Mouse (Mus musculus): Measurements from ENCODE around the gene Bmyc. TPM values are rescaled to one million over a fixed set of nuclear protein-coding genes. Genes with fewer than 3 reads are reported as not detected.
A peak's percentile ranks its signal among the peaks of the same experiment; 100 is the strongest.

The Bmyc gene
- polyA plus RNA-seq, 1 experiment from 2014 or later, result 94.6 TPM

- no peak for TF ChIP-seq CTCF (IDR thresholded peaks at IDR 0.05; ENCODE audit: low read depth)
- H3K4me3 ChIP-seq (replicated peaks; ENCODE audit: low read depth, low read length), result no peak overlapping the region
- no peaks in the 10 kb centered on the region for H3K4me1 ChIP-seq (replicated peaks; ENCODE audit: insufficient read depth, low read length)
- ATAC-seq (replicated peaks; ENCODE audit: low FRiP score, low read depth) (no peak), DNase-seq (ENCODE audit: low spot score) (no peak)
- no peaks in the 10 kb centered on the region for H3K9me3 ChIP-seq (replicated peaks; ENCODE audit: low read length)
- no peak overlapping the region for H3K27ac ChIP-seq
- H3K36me3 ChIP-seq (ENCODE audit: insufficient read depth, low read length), result no peaks in the 10 kb centered on the region
- H3K4me2 ChIP-seq (ENCODE audit: low read length), result no peak overlapping the region
- no peak overlapping the region for H3K9ac ChIP-seq (ENCODE audit: low read depth, low read length)
- 74% methylated on average over 5 of the region's 5 CpGs for WGBS
- H3K27me3 ChIP-seq (ENCODE audit: insufficient read depth, low read length), result no peaks in the 10 kb centered on the region
Observed at GRCm38 (mm10) chr2:25664125-25664524, 42.4 kb upstream of the Bmyc start.

- Histone ChIP-seq H3K4me3 (replicated peaks; ENCODE audit: low read depth, low read length) (no peak overlapping the region), H3K4me2 (ENCODE audit: low read length) (no peak overlapping the region), H3K4me1 (replicated peaks; ENCODE audit: insufficient read depth, low read length) (no peaks in the 10 kb centered on the region), H3K36me3 (ENCODE audit: insufficient read depth, low read length) (no peaks in the 10 kb centered on the region), H3K9ac (ENCODE audit: low read depth, low read length) (no peak overlapping the region), H3K27ac (no peak overlapping the region), H3K9me3 (replicated peaks; ENCODE audit: low read length) (no peaks in the 10 kb centered on the region), H3K27me3 (ENCODE audit: insufficient read depth, low read length) (no peaks in the 10 kb centered on the region)
- 67% methylated on average over 1 of the region's 1 CpGs for WGBS
- TF ChIP-seq CTCF (IDR thresholded peaks at IDR 0.05; ENCODE audit: low read depth), result no peak
- no peak for ATAC-seq (replicated peaks; ENCODE audit: low FRiP score, low read depth)
- DNase-seq (ENCODE audit: low spot score), result no peak
Observed at GRCm38 (mm10) chr2:25666516-25666915, 40.0 kb upstream of the Bmyc start.

GRCm38 (mm10) chr2:25676486-25676885 lies 30.1 kb upstream of the Bmyc start, which contains the start of gene Lcn6:
TSS of gene Lcn6 (plus strand) at chr2:25676786.
- ATAC-seq (replicated peaks; ENCODE audit: low FRiP score, low read depth) (no peak), DNase-seq (ENCODE audit: low spot score) (no peak)
- Histone ChIP-seq H3K9ac (ENCODE audit: low read depth, low read length) (no peak within 1 kb of the TSS), H3K4me1 (replicated peaks; ENCODE audit: insufficient read depth, low read length) (no peaks in the 10 kb centered on the region), H3K4me3 (replicated peaks; ENCODE audit: low read depth, low read length) (no peak within 1 kb of the TSS), H3K36me3 (ENCODE audit: insufficient read depth, low read length) (no peaks in the 10 kb centered on the region), H3K27me3 (ENCODE audit: insufficient read depth, low read length) (no peaks in the 10 kb centered on the region), H3K4me2 (ENCODE audit: low read length) (no peak within 1 kb of the TSS), H3K9me3 (replicated peaks; ENCODE audit: low read length) (no peaks in the 10 kb centered on the region), H3K27ac (no peak within 1 kb of the TSS)
- no peak for TF ChIP-seq CTCF (IDR thresholded peaks at IDR 0.05; ENCODE audit: low read depth)
- 93% methylated on average over 3 of the region's 3 CpGs for WGBS

- H3K4me1 ChIP-seq (replicated peaks; ENCODE audit: insufficient read depth, low read length), result no peaks in the 10 kb centered on the region
- DNase-seq (ENCODE audit: low spot score), result no peak
- H3K36me3 ChIP-seq (ENCODE audit: insufficient read depth, low read length), result no peaks in the 10 kb centered on the region
- no peaks in the 10 kb centered on the region for H3K27me3 ChIP-seq (ENCODE audit: insufficient read depth, low read length)
- no peak for TF ChIP-seq CTCF (IDR thresholded peaks at IDR 0.05; ENCODE audit: low read depth)
- no peak overlapping the region for H3K9ac ChIP-seq (ENCODE audit: low read depth, low read length)
- no peak overlapping the region for H3K4me2 ChIP-seq (ENCODE audit: low read length)
- H3K4me3 ChIP-seq (replicated peaks; ENCODE audit: low read depth, low read length), result no peak overlapping the region
- H3K9me3 ChIP-seq (replicated peaks; ENCODE audit: low read length), result no peaks in the 10 kb centered on the region
- no peak overlapping the region for H3K27ac ChIP-seq
- 76% methylated on average over 6 of the region's 6 CpGs for WGBS
- no peak for ATAC-seq (replicated peaks; ENCODE audit: low FRiP score, low read depth)
Observed at GRCm38 (mm10) chr2:25679559-25679958, 27.0 kb upstream of the Bmyc start.

- no peak within 1 kb of the TSS for H3K27ac ChIP-seq
- no peaks in the 10 kb centered on the region for H3K36me3 ChIP-seq (ENCODE audit: insufficient read depth, low read length)
- ATAC-seq (replicated peaks; ENCODE audit: low FRiP score, low read depth) (no peak), DNase-seq (ENCODE audit: low spot score) (no peak)
- H3K4me1 ChIP-seq (replicated peaks; ENCODE audit: insufficient read depth, low read length), result no peaks in the 10 kb centered on the region
- TF ChIP-seq CTCF (IDR thresholded peaks at IDR 0.05; ENCODE audit: low read depth), result no peak
- H3K27me3 ChIP-seq (ENCODE audit: insufficient read depth, low read length), result no peaks in the 10 kb centered on the region
- H3K4me3 ChIP-seq (replicated peaks; ENCODE audit: low read depth, low read length), result no peak within 1 kb of the TSS
- no peak within 1 kb of the TSS for H3K4me2 ChIP-seq (ENCODE audit: low read length)
- H3K9ac ChIP-seq (ENCODE audit: low read depth, low read length), result no peak within 1 kb of the TSS
- WGBS, result 78% methylated on average over 2 of the region's 2 CpGs
- no peaks in the 10 kb centered on the region for H3K9me3 ChIP-seq (replicated peaks; ENCODE audit: low read length)
Observed at GRCm38 (mm10) chr2:25682426-25682825, 24.1 kb upstream of the Bmyc start, which contains the start of gene Lcn10. TSS of gene Lcn10 (plus strand) at chr2:25682726.

- no peak for ATAC-seq (replicated peaks; ENCODE audit: low FRiP score, low read depth)
- no peak for DNase-seq (ENCODE audit: low spot score)
- TF ChIP-seq CTCF (IDR thresholded peaks at IDR 0.05; ENCODE audit: low read depth), result no peak; the same call in 1 of the 2 replicates
- WGBS, result 74% methylated on average over 4 of the region's 4 CpGs
- H3K4me3 ChIP-seq (replicated peaks; ENCODE audit: low read depth, low read length), result no peak overlapping the region
- no peaks in the 10 kb centered on the region for H3K9me3 ChIP-seq (replicated peaks; ENCODE audit: low read length)
- H3K9ac ChIP-seq (ENCODE audit: low read depth, low read length), result no peak overlapping the region
- H3K27me3 ChIP-seq (ENCODE audit: insufficient read depth, low read length), result no peaks in the 10 kb centered on the region
- H3K4me2 ChIP-seq (ENCODE audit: low read length), result no peak overlapping the region
- H3K27ac ChIP-seq, result no peak overlapping the region
- H3K36me3 ChIP-seq (ENCODE audit: insufficient read depth, low read length), result no peaks in the 10 kb centered on the region
- H3K4me1 ChIP-seq (replicated peaks; ENCODE audit: insufficient read depth, low read length), result no peaks in the 10 kb centered on the region
Observed at GRCm38 (mm10) chr2:25686941-25687340, 19.6 kb upstream of the Bmyc start.

- H3K4me2 ChIP-seq (ENCODE audit: low read length), result no peak overlapping the region
- no peaks in the 10 kb centered on the region for H3K27me3 ChIP-seq (ENCODE audit: insufficient read depth, low read length)
- DNase-seq (ENCODE audit: low spot score), result peak; percentile 76
- no peak overlapping the region for H3K4me3 ChIP-seq (replicated peaks; ENCODE audit: low read depth, low read length)
- no peak overlapping the region for H3K27ac ChIP-seq
- H3K4me1 ChIP-seq (replicated peaks; ENCODE audit: insufficient read depth, low read length), result no peaks in the 10 kb centered on the region; the same call in 1 of the 2 replicates
- no peaks in the 10 kb centered on the region for H3K36me3 ChIP-seq (ENCODE audit: insufficient read depth, low read length)
- ATAC-seq (replicated peaks; ENCODE audit: low FRiP score, low read depth), result no peak
- no peak overlapping the region for H3K9ac ChIP-seq (ENCODE audit: low read depth, low read length)
- TF ChIP-seq CTCF (IDR thresholded peaks at IDR 0.05; ENCODE audit: low read depth), result peak; percentile 81
- H3K9me3 ChIP-seq (replicated peaks; ENCODE audit: low read length), result no peaks in the 10 kb centered on the region
Observed at GRCm38 (mm10) chr2:25694605-25695004, 11.9 kb upstream of the Bmyc start.
